Mouse (Mus musculus): ENCODE measurements around the gene Rxrb. TPM values are rescaled to one million over a fixed set of nuclear protein-coding genes. Genes with fewer than 3 reads are reported as not detected.
"Not testable (repeated sequence)": the region's sequence is repeated elsewhere in the genome, so short reads cannot be mapped to it uniquely, and the experiment has no call there.

Gene Rxrb
- polyA plus RNA-seq (2012; rRNA removed) (83.2 and 98.9 TPM in 2 replicates), polyA plus RNA-seq (2014; fragmentation: Nextera tagmentation; extraction: Ambion mirVana) (29.2 and 33.6 TPM in 2 replicates)

- DNase-seq (ENCODE audit: low spot score) (peak; percentile 93), ATAC-seq (ENCODE audit: low FRiP score, low read depth) (peak; percentile 81)
- H3K27ac ChIP-seq (replicated peaks; ENCODE audit: low read depth, low read length), result peak within 1 kb of the TSS; percentile 93
- H3K9ac ChIP-seq (ENCODE audit: low read depth, low read length, severe bottlenecking), result peak within 1 kb of the TSS; percentile 96
- TF ChIP-seq POLR2A (IDR thresholded peaks at IDR 0.05; ENCODE audit: borderline replicate concordance, extremely low read depth, insufficient read depth, insufficient read length), result peak; percentile 81; the same call in 1 of the 2 replicates
- H3K36me3 ChIP-seq (ENCODE audit: control insufficient read depth, insufficient read depth, low read length), result peaks cover 59% of the 10 kb centered on the region
- H3K4me3 ChIP-seq (replicated peaks; ENCODE audit: low read length), result peak within 1 kb of the TSS; percentile 89
- H3K4me1 ChIP-seq (ENCODE audit: control insufficient read depth, insufficient read depth, low read length), result peaks cover 29% of the 10 kb centered on the region
- no peaks in the 10 kb centered on the region for H3K9me3 ChIP-seq (ENCODE audit: control insufficient read depth, low read length)
- 0% methylated on average over 53 of the region's 88 CpGs for WGBS
- no peaks in the 10 kb centered on the region for H3K27me3 ChIP-seq (ENCODE audit: control insufficient read depth, insufficient read depth, low read length)
- H3K4me2 ChIP-seq (replicated peaks; ENCODE audit: low read depth, low read length, severe bottlenecking), result peak within 1 kb of the TSS; percentile 96
These were observed at the start of gene Rxrb, which contains the start of gene Slc39a7 for GRCm38 (mm10) chr17:34031465-34032173. Rxrb (plus strand) TSS chr17:34031812. Slc39a7 (minus strand) TSS chr17:34031682.

GRCm38 (mm10) chr17:33982136-33982535 is 49.5 kb upstream of the Rxrb start:
- Histone ChIP-seq H3K27me3 (ENCODE audit: control insufficient read depth, insufficient read depth, low read length) (peaks cover 29% of the 10 kb centered on the region), H3K4me3 (replicated peaks; ENCODE audit: low read length) (peak overlapping the region; percentile 44; the same call in 1 of the 2 replicates), H3K4me2 (replicated peaks; ENCODE audit: low read depth, low read length, severe bottlenecking) (peak overlapping the region; percentile 56; the same call in 1 of the 2 replicates)
- not testable (repeated sequence) for H3K27ac ChIP-seq (replicated peaks; ENCODE audit: low read depth, low read length); ATAC-seq (ENCODE audit: low FRiP score, low read depth); DNase-seq (ENCODE audit: low spot score); H3K9me3 ChIP-seq (ENCODE audit: control insufficient read depth, low read length); H3K36me3 ChIP-seq (ENCODE audit: control insufficient read depth, insufficient read depth, low read length); H3K4me1 ChIP-seq (ENCODE audit: control insufficient read depth, insufficient read depth, low read length); H3K9ac ChIP-seq (ENCODE audit: low read depth, low read length, severe bottlenecking)
- WGBS, result 9% methylated on average over 8 of the region's 8 CpGs

GRCm38 (mm10) chr17:33991788-33992664 is 39.6 kb upstream of the Rxrb start:
- TF ChIP-seq POLR2A (IDR thresholded peaks at IDR 0.05; ENCODE audit: borderline replicate concordance, extremely low read depth, insufficient read depth, insufficient read length), result no peak
- no peak overlapping the region for H3K4me2 ChIP-seq (replicated peaks; ENCODE audit: low read depth, low read length, severe bottlenecking)
- no peak overlapping the region for H3K9ac ChIP-seq (ENCODE audit: low read depth, low read length, severe bottlenecking)
- H3K36me3 ChIP-seq (ENCODE audit: control insufficient read depth, insufficient read depth, low read length), result no peaks in the 10 kb centered on the region
- WGBS, result 31% methylated on average over 10 of the region's 10 CpGs
- peak; percentile 75 for DNase-seq (ENCODE audit: low spot score)
- no peak overlapping the region for H3K4me3 ChIP-seq (replicated peaks; ENCODE audit: low read length)
- no peaks in the 10 kb centered on the region for H3K27me3 ChIP-seq (ENCODE audit: control insufficient read depth, insufficient read depth, low read length)
- no peaks in the 10 kb centered on the region for H3K9me3 ChIP-seq (ENCODE audit: control insufficient read depth, low read length)
- no peak for ATAC-seq (ENCODE audit: low FRiP score, low read depth)
- no peaks in the 10 kb centered on the region for H3K4me1 ChIP-seq (ENCODE audit: control insufficient read depth, insufficient read depth, low read length)
- no peak overlapping the region for H3K27ac ChIP-seq (replicated peaks; ENCODE audit: low read depth, low read length)

- no peaks in the 10 kb centered on the region for H3K9me3 ChIP-seq (ENCODE audit: control insufficient read depth, low read length)
- H3K27me3 ChIP-seq (ENCODE audit: control insufficient read depth, insufficient read depth, low read length), result peaks cover 7% of the 10 kb centered on the region; the same call in 1 of the 2 replicates
- TF ChIP-seq POLR2A (IDR thresholded peaks at IDR 0.05; ENCODE audit: borderline replicate concordance, extremely low read depth, insufficient read depth, insufficient read length), result no peak
- no peak for DNase-seq (ENCODE audit: low spot score)
- H3K4me3 ChIP-seq (replicated peaks; ENCODE audit: low read length), result no peak overlapping the region
- no peaks in the 10 kb centered on the region for H3K36me3 ChIP-seq (ENCODE audit: control insufficient read depth, insufficient read depth, low read length)
- H3K4me1 ChIP-seq (ENCODE audit: control insufficient read depth, insufficient read depth, low read length), result no peaks in the 10 kb centered on the region
- H3K4me2 ChIP-seq (replicated peaks; ENCODE audit: low read depth, low read length, severe bottlenecking), result no peak overlapping the region
- ATAC-seq (ENCODE audit: low FRiP score, low read depth), result no peak
- H3K27ac ChIP-seq (replicated peaks; ENCODE audit: low read depth, low read length), result no peak overlapping the region
- no peak overlapping the region for H3K9ac ChIP-seq (ENCODE audit: low read depth, low read length, severe bottlenecking)
- 83% methylated on average over 8 of the region's 8 CpGs for WGBS
These were observed 36.7 kb upstream of the Rxrb start for GRCm38 (mm10) chr17:33994959-33995358.

- Histone ChIP-seq H3K4me1 (ENCODE audit: control insufficient read depth, insufficient read depth, low read length) (no peaks in the 10 kb centered on the region), H3K36me3 (ENCODE audit: control insufficient read depth, insufficient read depth, low read length) (no peaks in the 10 kb centered on the region), H3K4me2 (replicated peaks; ENCODE audit: low read depth, low read length, severe bottlenecking) (no peak overlapping the region), H3K4me3 (replicated peaks; ENCODE audit: low read length) (no peak overlapping the region), H3K27ac (replicated peaks; ENCODE audit: low read depth, low read length) (no peak overlapping the region), H3K9me3 (ENCODE audit: control insufficient read depth, low read length) (no peaks in the 10 kb centered on the region), H3K27me3 (ENCODE audit: control insufficient read depth, insufficient read depth, low read length) (peaks cover 14% of the 10 kb centered on the region; the same call in 1 of the 2 replicates), H3K9ac (ENCODE audit: low read depth, low read length, severe bottlenecking) (no peak overlapping the region)
- WGBS, result 20% methylated on average over 3 of the region's 3 CpGs
- ATAC-seq (ENCODE audit: low FRiP score, low read depth) (no peak), DNase-seq (ENCODE audit: low spot score) (no peak)
- TF ChIP-seq POLR2A (IDR thresholded peaks at IDR 0.05; ENCODE audit: borderline replicate concordance, extremely low read depth, insufficient read depth, insufficient read length), result no peak
These were observed 36.0 kb upstream of the Rxrb start for GRCm38 (mm10) chr17:33995651-33996050.

- H3K9ac ChIP-seq (ENCODE audit: low read depth, low read length, severe bottlenecking); DNase-seq (ENCODE audit: low spot score); H3K4me2 ChIP-seq (replicated peaks; ENCODE audit: low read depth, low read length, severe bottlenecking); H3K4me1 ChIP-seq (ENCODE audit: control insufficient read depth, insufficient read depth, low read length); H3K9me3 ChIP-seq (ENCODE audit: control insufficient read depth, low read length); H3K27ac ChIP-seq (replicated peaks; ENCODE audit: low read depth, low read length); H3K36me3 ChIP-seq (ENCODE audit: control insufficient read depth, insufficient read depth, low read length); ATAC-seq (ENCODE audit: low FRiP score, low read depth); H3K4me3 ChIP-seq (replicated peaks; ENCODE audit: low read length): not testable (repeated sequence)
- 86% methylated on average over 2 of the region's 2 CpGs for WGBS
- H3K27me3 ChIP-seq (ENCODE audit: control insufficient read depth, insufficient read depth, low read length), result peaks cover 26% of the 10 kb centered on the region
These were observed 34.6 kb upstream of the Rxrb start for GRCm38 (mm10) chr17:33997025-33997424.

GRCm38 (mm10) chr17:33998697-33999096 is 32.9 kb upstream of the Rxrb start:
- not testable (repeated sequence) for H3K4me3 ChIP-seq (replicated peaks; ENCODE audit: low read length); H3K9me3 ChIP-seq (ENCODE audit: control insufficient read depth, low read length); H3K9ac ChIP-seq (ENCODE audit: low read depth, low read length, severe bottlenecking); H3K36me3 ChIP-seq (ENCODE audit: control insufficient read depth, insufficient read depth, low read length); H3K27ac ChIP-seq (replicated peaks; ENCODE audit: low read depth, low read length); H3K4me1 ChIP-seq (ENCODE audit: control insufficient read depth, insufficient read depth, low read length); H3K4me2 ChIP-seq (replicated peaks; ENCODE audit: low read depth, low read length, severe bottlenecking); ATAC-seq (ENCODE audit: low FRiP score, low read depth); DNase-seq (ENCODE audit: low spot score)
- WGBS, result 55% methylated on average over 5 of the region's 5 CpGs
- H3K27me3 ChIP-seq (ENCODE audit: control insufficient read depth, insufficient read depth, low read length), result peaks cover 28% of the 10 kb centered on the region

All from limb, embryonic 14.5 days (tissue).